Mouse (Mus musculus) ES-Bruce4 (cell line): ENCODE data around the gene Plxnb2.

Experiments used
- CTCF ChIP-seq: IDR thresholded peaks from one replicate; pipeline ENCODE4 v1.8.1; 2011; ENCODE audit warnings: low read depth, low read length
- EP300 ChIP-seq: IDR thresholded peaks from 2 replicates; pipeline ENCODE4 v1.6.1; 2011; ENCODE audit warnings: low read depth, low read length; ENCODE audit not compliant: insufficient read depth
- POLR2A ChIP-seq: IDR thresholded peaks from one replicate; pipeline ENCODE4 v1.8.1; 2011; ENCODE audit warnings: low read length; ENCODE audit not compliant: insufficient read depth

DNA sequence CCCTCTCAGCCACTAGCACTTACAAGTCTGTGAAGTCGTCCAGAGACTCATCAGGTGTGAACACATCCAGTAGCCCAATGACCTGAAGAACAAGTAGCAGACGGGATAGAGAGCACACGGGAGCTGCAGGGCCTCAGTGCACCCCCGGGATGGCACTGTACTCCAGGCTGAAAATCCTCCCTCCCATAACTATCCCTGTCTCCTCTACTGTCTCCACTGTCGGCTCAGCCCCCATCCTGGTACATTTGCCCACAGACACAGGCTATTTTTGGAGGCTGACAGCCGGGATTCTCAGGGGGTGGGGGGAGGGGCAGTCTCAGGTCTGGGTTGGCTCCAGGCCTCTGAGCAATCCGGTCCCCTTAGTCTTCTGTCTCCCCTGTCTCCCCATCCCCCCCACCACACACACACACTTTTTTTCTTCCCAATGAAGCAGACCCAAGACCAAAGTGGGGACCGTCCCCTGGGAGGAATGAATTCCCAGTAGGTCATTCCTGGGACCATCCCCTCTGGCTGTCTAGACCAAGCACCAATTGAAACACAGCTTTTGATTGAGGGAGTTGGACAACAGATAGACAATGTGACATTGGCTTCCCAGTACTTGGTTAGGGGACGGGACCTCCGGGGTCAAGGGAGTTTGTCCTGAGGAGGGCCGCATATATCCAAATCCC, 43.1 kb downstream of the Plxnb2 start:
- TF ChIP-seq POLR2A (no peak), CTCF (no peak), EP300 (no peak)
